Mouse (Mus musculus) spleen, postnatal 10 days (tissue): ENCODE measurements around the gene Ptpn22.
"Not testable (repeated sequence)": the region's sequence is repeated elsewhere in the genome, so short reads cannot be mapped to it uniquely, and the experiment has no call there.

Source experiments
- DNase-seq, 2 experiments: peaks; one replicate each; pipeline ENCODE4 v3.0.0; 2021 to 2022; ENCODE audit warnings: low spot score in 2 of 2

Gene Ptpn22

GRCm38 (mm10) chr3:103858881-103859801, at the start of gene Ptpn22:
TSS of gene Ptpn22 (plus strand) at chr3:103859795.
- DNase-seq = peak; percentile 34 to 51

DNA sequence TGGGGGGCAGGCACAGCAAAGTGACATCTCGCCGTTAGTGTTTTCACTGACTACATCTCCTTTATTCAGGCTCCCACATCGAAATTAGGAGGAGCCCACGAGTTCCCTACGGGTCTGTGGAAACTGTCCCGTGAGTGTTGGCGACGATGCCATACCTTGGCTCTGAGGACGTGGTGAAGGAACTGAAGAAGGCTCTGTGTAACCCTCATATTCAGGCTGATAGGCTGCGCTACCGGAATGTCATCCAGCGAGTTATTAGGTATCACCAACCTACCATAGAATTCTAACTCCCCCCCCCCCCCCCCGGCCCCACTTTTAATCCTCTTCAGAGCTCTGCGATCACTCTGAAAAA, 49.8 kb upstream of the Ptpn22 start:
- DNase-seq = no peak

GRCm38 (mm10) chr3:103810967-103811366, 48.6 kb upstream of the Ptpn22 start:
- DNase-seq = no peak

DNA sequence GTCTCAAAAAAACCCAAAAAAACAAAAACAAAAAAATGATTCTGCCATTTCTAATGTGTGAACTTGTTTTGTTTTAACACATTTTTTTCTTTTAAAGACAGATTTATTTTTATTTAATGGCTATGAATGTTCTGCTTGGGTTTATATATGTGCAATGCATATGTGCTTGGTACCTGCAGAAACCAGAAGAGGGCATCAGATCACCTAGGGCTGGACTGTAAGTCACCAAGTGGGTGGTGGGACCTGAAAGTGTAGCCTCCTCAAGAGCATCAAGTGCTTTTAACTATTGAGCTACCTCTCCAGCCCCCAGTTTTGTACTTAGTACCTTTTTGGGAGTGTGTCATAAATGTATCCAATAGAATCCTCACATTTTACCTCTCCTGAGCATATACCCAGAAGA, 32.0 kb upstream of the Ptpn22 start:
- DNase-seq = no peak

DNA sequence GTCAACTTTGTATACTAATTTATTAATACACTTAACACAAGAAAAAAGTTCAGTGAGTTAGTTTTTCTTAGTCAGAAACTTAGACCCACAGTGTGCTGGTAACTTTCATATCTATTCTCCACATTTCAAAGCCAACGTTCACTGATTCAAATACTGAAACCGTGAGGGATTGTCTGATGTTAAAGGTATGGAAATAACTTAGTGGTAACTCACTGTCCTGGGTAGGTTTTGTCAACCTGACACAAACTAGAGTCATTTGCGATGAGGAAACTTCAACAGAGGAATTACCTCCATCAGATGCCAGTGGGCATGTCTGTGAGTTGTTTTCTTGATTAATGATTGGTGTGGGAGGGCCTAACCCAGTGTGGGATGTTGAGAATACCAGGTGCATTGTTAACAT, 30.6 kb upstream of the Ptpn22 start:
- no peak for DNase-seq

DNA sequence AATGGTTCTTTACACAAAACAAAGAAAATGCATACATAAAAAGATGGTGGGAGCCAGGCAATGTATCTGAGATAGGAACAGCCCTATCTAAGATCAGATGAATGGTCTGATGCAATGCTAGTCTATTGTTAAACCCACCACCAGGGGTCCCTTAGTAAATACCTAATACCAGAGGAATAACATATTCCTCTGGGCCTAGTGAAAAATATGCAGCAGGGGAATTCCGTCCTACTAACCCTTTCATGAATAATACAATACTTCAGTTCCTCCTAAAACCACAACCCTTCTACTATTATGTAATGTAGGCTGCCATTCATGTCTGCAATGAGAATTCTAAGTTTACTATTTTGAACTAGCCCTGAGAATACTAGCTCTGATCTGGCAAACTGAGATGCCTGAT, 28.9 kb upstream of the Ptpn22 start:
- not testable (repeated sequence) for DNase-seq

DNA sequence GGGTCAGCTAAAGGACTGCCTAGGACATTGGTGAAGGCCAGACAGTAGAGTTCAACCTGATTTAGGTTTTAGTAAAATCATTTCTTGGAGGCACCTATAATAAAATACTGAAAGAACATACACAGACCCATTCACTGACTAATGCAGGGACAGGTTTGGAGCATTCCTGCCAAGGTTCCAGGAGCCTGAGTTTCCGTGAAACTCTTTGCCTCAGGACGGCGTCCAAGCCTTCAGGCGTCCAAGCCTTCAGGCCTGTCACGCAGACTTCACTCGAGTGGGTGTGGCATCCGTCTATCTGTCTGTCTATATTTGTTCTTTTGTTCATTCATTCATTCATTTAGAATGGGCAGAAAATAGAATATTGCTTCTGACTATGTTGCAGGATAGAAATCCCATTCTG, 28.4 kb upstream of the Ptpn22 start:
- no peak for DNase-seq

GRCm38 (mm10) chr3:103832426-103832825, 27.2 kb upstream of the Ptpn22 start, which contains the start of gene Bcl2l15:
TSS of gene Bcl2l15 (plus strand) at chr3:103832601.
- DNase-seq = no peak

GRCm38 (mm10) chr3:103834001-103834400, 25.6 kb upstream of the Ptpn22 start:
- DNase-seq = no peak

GRCm38 (mm10) chr3:103835272-103835950, 24.2 kb upstream of the Ptpn22 start:
- DNase-seq = no peak

- no peak for DNase-seq
These were observed 23.7 kb upstream of the Ptpn22 start for GRCm38 (mm10) chr3:103835951-103836310.

DNA sequence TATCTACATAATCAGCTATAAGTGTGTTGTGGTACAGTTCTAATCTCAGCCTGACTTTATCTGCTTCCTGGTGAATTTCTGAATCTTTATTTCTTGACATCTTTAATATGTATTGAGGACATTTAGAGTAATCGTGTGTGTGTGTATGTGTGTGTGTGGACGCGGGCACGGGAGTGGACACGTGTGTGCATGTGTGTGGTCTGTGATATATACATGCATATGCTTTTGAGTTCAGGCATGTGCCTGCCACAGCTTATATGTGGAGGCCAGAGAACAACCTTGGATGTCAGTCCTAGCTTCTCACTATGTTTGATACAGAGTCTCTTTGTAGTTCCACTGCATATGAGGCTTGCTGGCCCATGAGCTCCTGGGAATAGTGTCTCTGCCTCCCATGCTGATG, 23.1 kb upstream of the Ptpn22 start:
- no peak for DNase-seq

- no peak for DNase-seq
These were observed 19.9 kb upstream of the Ptpn22 start for GRCm38 (mm10) chr3:103839711-103840110.

DNA sequence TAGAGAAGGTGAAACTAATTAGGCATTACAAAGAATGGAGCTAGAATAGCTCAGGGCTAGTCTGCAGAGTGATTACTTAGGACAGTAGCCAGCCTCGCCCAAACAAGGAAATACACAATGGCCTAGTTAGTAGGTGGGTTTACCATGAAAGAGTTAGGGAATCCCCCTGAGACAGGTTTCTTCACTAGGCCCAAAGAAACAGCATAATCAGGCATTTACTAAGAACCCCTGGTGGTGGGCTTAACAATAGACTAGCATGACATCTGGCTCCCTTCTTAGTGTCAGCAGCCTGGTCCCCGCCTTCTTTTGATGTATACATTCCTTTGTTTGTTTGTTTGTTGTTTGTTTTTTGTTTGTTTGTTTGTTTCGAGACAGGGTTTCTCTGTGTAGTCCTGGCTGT, 19.4 kb upstream of the Ptpn22 start:
- not testable (repeated sequence) for DNase-seq

DNA sequence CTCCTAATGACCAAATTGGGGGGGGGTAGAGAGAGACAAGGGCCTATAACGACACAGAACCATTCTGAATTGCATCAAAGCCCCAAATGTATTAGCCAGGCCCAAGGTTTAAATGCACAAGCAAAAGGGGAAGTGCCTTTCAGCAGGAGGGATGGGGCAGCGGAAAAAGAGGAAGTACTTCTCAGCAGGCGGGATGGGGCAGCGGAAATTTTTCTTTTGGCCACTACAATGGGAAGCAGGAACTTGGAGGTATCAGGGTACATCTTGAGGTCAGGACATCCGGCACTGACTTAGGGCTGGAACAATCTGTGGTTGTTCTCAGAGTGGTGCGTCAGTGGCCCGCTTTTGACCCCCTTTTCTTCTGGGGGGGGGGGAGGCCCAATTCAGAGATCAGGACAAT, 18.6 kb upstream of the Ptpn22 start:
- not testable (repeated sequence) for DNase-seq

DNA sequence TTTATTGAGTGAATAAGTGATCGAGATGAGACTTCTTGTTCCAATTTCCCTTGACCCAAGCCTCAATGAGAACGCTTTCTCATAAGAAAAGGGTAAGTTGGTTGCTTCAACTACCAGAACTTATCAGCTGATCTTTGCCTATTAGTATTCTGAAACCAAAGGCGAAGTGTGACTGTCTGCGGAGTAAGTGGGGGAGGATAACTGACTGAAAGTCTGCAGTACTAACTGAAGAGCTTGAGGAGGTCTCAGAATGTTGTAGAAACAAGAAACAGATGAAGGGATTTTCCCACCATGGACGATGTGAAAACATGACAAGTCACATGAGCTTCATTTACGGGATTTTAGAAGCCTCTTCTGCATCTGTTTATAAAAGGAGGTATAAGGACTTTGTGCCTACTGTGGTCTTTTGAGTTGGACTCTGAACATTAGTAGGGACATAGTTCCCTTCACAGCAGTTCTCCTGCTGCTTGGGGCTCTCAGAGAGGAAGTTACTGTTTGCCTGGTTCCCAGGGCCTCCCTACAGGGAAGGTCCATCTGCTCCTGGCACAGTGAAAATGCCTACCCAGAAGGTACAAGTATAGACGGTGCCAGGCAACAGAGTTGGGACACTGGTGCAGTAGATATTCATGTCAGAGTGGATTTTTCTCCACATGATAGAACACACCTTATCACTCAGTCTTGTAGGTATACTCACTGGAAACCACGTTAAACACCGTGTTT, 8.8 kb upstream of the Ptpn22 start:
- no peak for DNase-seq

DNA sequence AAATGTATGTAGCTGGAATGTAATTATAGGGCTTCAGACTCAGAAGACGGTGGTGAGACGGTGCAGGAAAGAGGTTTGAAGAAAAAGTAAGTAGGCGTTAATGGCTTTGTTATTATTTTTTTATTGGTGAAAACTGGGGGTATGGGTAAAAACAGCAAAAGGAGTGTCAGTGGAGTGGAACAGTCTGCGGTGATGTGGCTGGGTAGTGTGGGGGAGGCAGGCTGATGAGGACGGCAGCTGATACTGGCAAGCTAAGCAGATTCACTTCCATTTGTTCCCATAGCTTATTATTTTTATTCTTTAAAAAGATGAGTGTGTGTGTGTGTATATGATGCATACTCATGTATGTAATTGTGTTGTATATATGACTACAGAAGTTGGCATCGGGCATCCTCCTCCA, 8.1 kb upstream of the Ptpn22 start:
- DNase-seq = no peak

- no peak for DNase-seq
These were observed 7.7 kb upstream of the Ptpn22 start for GRCm38 (mm10) chr3:103851882-103852281.

DNA sequence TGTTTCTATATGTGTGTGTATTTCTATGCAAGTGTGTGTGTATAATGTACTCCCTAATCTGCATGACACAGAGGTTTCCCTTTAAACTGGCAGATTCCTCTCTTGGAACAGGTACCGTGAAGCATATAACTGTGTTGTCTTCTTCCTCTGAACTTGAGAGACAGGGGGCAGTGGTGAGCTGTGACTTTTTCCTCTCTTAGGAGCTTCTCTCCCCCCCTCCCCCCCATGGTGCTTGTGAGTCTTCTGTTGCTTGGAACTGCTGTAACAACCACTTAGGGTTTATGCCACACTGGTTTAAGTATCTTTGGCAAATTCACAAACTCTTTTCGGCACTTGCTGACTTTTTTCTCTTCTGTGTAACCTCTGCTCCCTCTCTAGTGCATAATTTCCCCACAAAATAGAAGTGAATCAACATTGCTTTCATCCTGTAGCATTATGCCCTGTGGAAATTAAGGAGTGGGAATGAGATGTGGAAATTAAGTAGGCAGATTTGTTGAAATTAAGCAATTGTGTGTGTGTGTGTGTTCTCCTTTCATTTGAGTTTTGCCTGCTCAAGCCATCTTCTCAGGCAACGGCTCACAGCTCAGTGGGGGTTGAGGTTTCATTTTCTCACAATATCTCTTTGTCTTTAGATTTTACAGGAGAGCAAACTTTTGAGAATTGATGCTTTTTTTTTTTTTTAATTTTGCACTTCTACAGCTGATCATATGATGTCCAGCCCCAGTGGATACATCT, 6.9 kb upstream of the Ptpn22 start:
- peak; percentile 51 to 85 for DNase-seq

GRCm38 (mm10) chr3:103853804-103854203, 5.8 kb upstream of the Ptpn22 start:
- DNase-seq = no peak

- DNase-seq = no peak
These were observed 2.4 kb upstream of the Ptpn22 start for GRCm38 (mm10) chr3:103857036-103857805.
